Mouse (Mus musculus) liver, embryonic 12.5 days (tissue): Measurements from ENCODE around the gene Irf2bp1. TPM values are rescaled to one million over a fixed set of nuclear protein-coding genes. Genes with fewer than 3 reads are reported as not detected.

Experiments
- ATAC-seq: fragments of 200-750 bp; cut with Nextera tagmentation; 2 replicates; pipeline ENCODE4 v1.8.0; 2017; ENCODE audit warnings: moderate number of reproducible peaks, mild to moderate bottlenecking, moderate library complexity
- H3K27ac ChIP-seq: fragments of 300-500 bp; sonication (generic); 2 replicates; pipeline ENCODE4 v1.5.1; 2016; ENCODE audit warnings: mild to moderate bottlenecking
- H3K27me3 ChIP-seq: fragments of 300-500 bp; sonication (generic); replicated peaks from 2 replicates; pipeline ENCODE4 v1.6.1; 2016; ENCODE audit warnings: mild to moderate bottlenecking, moderate library complexity
- H3K36me3 ChIP-seq: fragments of 300-500 bp; sonication (generic); 2 replicates; pipeline ENCODE4 v1.6.1; 2016; ENCODE audit warnings: mild to moderate bottlenecking, moderate library complexity
- H3K4me1 ChIP-seq: fragments of 300-500 bp; sonication (generic); 2 replicates; pipeline ENCODE4 v1.6.1; 2016
- H3K4me2 ChIP-seq: fragments of 300-500 bp; sonication (generic); 2 replicates; pipeline ENCODE4 v1.6.1; 2016; ENCODE audit warnings: mild to moderate bottlenecking, moderate library complexity
- H3K4me3 ChIP-seq: fragments of 300-500 bp; sonication (generic); 2 replicates; pipeline ENCODE4 v1.5.1; 2016; ENCODE audit warnings: mild to moderate bottlenecking, moderate library complexity
- H3K9ac ChIP-seq: fragments of 300-500 bp; sonication (generic); 2 replicates; pipeline ENCODE4 v1.6.1; 2016; ENCODE audit warnings: mild to moderate bottlenecking, moderate library complexity
- H3K9me3 ChIP-seq: fragments of 300-500 bp; sonication (generic); replicated peaks from 2 replicates; pipeline ENCODE4 v1.6.1; 2016; ENCODE audit warnings: mild to moderate bottlenecking, moderate library complexity
- WGBS: fragments of 180-500 bp; shearing (Covaris S2); methylation state at CpG from one replicate; pipeline ENCODE4 v1.1.7; 2016; ENCODE audit not compliant: insufficient replicate concordance; 5-methylcytosine and 5-hydroxymethylcytosine counted together
- polyA plus RNA-seq: library from polyadenylated mRNA; unstranded; fragments of >200 nt; fragmentation: Nextera tagmentation; extraction: Ambion mirVana; gene quantifications from 2 replicates; pipeline ENCODE4 v1.2.1, GENCODE M21; 2016

The Irf2bp1 gene
- 20.1 and 22.3 TPM in 2 replicates for polyA plus RNA-seq

DNA sequence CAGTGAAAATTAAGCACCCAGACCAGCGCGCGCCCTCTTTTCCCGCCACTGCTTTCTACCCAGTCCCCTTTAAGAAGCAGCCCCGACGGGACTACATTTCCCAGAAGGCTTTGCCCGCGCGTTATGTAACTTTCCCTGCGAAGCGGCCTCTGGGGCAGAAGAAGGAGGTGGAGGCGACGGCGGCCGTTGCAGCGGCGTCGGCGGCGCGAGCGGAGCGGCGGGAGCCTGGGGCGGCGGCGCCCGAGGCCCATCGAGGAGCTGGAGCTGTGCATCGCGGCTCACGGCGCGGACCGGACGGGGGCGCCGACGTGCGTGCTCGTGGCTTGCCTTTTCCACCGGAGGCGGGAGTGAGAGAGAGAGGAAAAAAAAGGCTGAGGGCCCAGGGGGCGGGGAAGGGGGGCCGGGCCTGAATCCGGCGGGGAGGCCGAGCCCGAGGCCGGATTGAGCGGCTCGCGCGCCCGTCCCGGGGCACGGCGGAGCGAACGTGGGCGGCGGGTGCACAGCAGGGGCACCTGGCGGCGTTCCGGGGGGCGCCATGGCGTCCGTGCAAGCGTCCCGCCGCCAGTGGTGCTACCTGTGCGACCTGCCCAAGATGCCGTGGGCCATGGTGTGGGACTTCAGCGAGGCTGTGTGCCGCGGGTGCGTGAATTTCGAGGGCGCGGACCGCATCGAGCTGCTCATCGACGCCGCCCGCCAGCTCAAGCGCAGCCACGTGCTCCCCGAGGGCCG lies at the start of gene Irf2bp1:
Gene Irf2bp1, plus strand, starts transcription at position 143 of the 729 bp plus-strand sequence.
- Histone ChIP-seq H3K9me3 (no peaks in the 10 kb centered on the region), H3K36me3 (peaks cover 26% of the 10 kb centered on the region), H3K4me2 (peak within 1 kb of the TSS; percentile 99), H3K4me1 (peaks cover 72% of the 10 kb centered on the region), H3K4me3 (peak within 1 kb of the TSS; percentile 83), H3K27me3 (no peaks in the 10 kb centered on the region), H3K9ac (peak within 1 kb of the TSS; percentile 89), H3K27ac (peak within 1 kb of the TSS; percentile 92)
- ATAC-seq = peak; percentile 65
- under 1% methylated on average over 81 of the region's 90 CpGs for WGBS

- WGBS = 2% methylated on average over 101 of the region's 107 CpGs
- no peaks in the 10 kb centered on the region for H3K36me3 ChIP-seq
- no peak overlapping the region for H3K27ac ChIP-seq
- no peaks in the 10 kb centered on the region for H3K9me3 ChIP-seq
- peak overlapping the region; percentile 75 for H3K4me2 ChIP-seq
- H3K4me1 ChIP-seq = peaks cover 17% of the 10 kb centered on the region
- peaks cover 90% of the 10 kb centered on the region for H3K27me3 ChIP-seq
- H3K4me3 ChIP-seq = peak overlapping the region; percentile 58
- peak; percentile 52 for ATAC-seq
- H3K9ac ChIP-seq = peak overlapping the region; percentile 45
These were observed 46.1 kb upstream of the Irf2bp1 start for GRCm38 (mm10) chr7:18957569-18958383.

- peak overlapping the region; percentile 58 for H3K4me3 ChIP-seq
- peak; percentile 19; the same call in 1 of the 2 replicates for ATAC-seq
- no peaks in the 10 kb centered on the region for H3K36me3 ChIP-seq
- H3K9ac ChIP-seq = no peak overlapping the region
- H3K27ac ChIP-seq = no peak overlapping the region
- peaks cover 23% of the 10 kb centered on the region for H3K4me1 ChIP-seq
- H3K4me2 ChIP-seq = peak overlapping the region; percentile 75
- H3K9me3 ChIP-seq = no peaks in the 10 kb centered on the region
- under 1% methylated on average over 21 of the region's 21 CpGs for WGBS
- H3K27me3 ChIP-seq = peaks cover 93% of the 10 kb centered on the region
These were observed 45.5 kb upstream of the Irf2bp1 start for GRCm38 (mm10) chr7:18958384-18958766.

DNA sequence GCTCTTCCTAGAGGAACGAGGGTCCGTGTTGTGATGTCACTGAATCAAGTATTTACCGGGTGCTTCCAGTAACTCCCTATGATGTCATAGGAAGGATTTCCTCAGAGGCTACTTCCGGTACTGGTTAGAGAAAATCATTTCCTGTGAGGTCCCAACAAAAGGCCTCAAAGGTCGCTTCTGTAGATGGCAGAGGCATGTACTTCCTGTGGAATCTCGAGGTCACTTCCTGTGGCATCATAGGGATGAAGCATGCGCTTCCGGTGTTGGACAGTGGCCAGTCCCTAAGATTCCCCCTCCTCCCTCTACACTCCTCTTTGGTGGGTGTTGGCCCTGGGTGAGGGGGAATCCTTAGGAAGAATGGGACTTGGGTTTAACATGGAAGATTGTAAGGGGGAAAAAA lies 44.4 kb upstream of the Irf2bp1 start:
- Histone ChIP-seq H3K27me3 (peaks cover 97% of the 10 kb centered on the region), H3K27ac (no peak overlapping the region), H3K4me2 (no peak overlapping the region), H3K36me3 (no peaks in the 10 kb centered on the region), H3K4me3 (no peak overlapping the region), H3K4me1 (peaks cover 28% of the 10 kb centered on the region), H3K9me3 (no peaks in the 10 kb centered on the region), H3K9ac (no peak overlapping the region)
- WGBS = 17% methylated on average over 8 of the region's 8 CpGs
- 0 out of 2 replicates have a peak, but pooled peaks have one; percentile 10 for ATAC-seq

DNA sequence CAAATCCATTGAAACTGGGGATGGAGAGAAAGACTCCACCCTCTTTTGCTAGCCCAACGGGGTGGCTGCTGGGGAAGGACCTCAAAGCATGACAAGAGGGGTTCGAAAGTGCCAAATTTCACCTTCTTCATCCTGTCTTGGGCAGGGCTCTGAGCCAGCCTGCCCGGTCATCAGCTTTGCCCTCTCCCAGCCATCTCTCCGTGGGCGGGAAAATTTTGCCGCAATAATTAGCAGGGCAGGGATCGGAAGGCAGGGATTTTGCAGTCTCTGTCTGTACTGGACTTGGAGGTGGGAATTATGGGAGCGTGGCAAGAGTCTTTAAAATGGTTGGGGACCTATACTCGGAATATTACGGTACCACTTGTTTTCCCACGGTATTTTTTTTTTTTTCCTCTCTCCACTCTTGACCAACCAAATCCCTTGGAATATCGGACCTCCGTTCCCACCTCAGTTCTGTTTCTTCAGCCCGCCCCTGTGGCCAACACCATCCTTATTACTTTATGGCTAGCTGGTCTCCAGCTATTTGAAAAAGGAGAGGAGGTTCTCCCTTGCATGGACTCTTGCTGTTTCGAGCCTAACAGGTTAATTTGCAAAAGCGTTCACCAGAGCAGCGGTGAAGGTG lies 41.6 kb upstream of the Irf2bp1 start:
- ATAC-seq = no peak
- Histone ChIP-seq H3K4me1 (peaks cover 28% of the 10 kb centered on the region), H3K9ac (no peak overlapping the region), H3K27me3 (peaks cover 99% of the 10 kb centered on the region), H3K4me3 (0 out of 2 replicates have a peak overlapping the region, but pooled peaks have one; percentile 2), H3K4me2 (peak overlapping the region; percentile 34; the same call in 1 of the 2 replicates), H3K27ac (no peak overlapping the region), H3K9me3 (no peaks in the 10 kb centered on the region), H3K36me3 (no peaks in the 10 kb centered on the region)
- WGBS = 3% methylated on average over 17 of the region's 17 CpGs

DNA sequence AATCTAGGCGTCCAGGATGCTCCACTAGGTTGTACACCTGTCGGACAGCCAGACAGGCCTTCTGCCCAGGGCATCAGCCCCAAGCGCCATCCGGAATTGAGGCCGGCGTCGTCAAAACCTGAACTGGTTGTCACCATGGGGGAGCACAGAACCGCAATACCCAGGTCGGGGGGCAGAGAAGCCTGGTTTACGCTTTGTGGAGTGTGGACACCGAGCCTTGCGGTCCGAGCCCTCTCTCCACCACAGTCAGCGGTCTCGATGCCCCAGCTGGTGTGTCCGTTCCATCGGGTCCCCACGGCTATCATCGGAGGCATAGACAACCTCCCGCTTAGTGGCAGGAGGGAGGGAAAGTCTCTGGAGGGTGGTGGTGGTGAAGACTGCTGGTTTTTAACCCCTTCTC lies 41.0 kb upstream of the Irf2bp1 start:
- Histone ChIP-seq H3K4me2 (peak overlapping the region; percentile 34; the same call in 1 of the 2 replicates), H3K9me3 (no peaks in the 10 kb centered on the region)

GRCm38 (mm10) chr7:18963294-18963843 lies 40.5 kb upstream of the Irf2bp1 start:
- H3K27me3 ChIP-seq = peaks cover 90% of the 10 kb centered on the region
- H3K4me3 ChIP-seq = no peak overlapping the region
- under 1% methylated on average over 19 of the region's 19 CpGs for WGBS
- no peak overlapping the region for H3K9ac ChIP-seq
- ATAC-seq = no peak
- no peak overlapping the region; the same call in 1 of the 2 replicates for H3K4me2 ChIP-seq
- H3K4me1 ChIP-seq = peaks cover 17% of the 10 kb centered on the region
- H3K9me3 ChIP-seq = no peaks in the 10 kb centered on the region
- H3K27ac ChIP-seq = no peak overlapping the region
- H3K36me3 ChIP-seq = no peaks in the 10 kb centered on the region

More for the DNA sequence above, 41.0 kb upstream of the Irf2bp1 start:
- no peak overlapping the region for H3K9ac ChIP-seq
- 1% methylated on average over 20 of the region's 20 CpGs for WGBS
- peaks cover 23% of the 10 kb centered on the region for H3K4me1 ChIP-seq
- H3K27me3 ChIP-seq = peaks cover 96% of the 10 kb centered on the region
- no peak overlapping the region for H3K27ac ChIP-seq
- no peak for ATAC-seq
- 0 out of 2 replicates have a peak overlapping the region, but pooled peaks have one; percentile 2 for H3K4me3 ChIP-seq
- no peaks in the 10 kb centered on the region for H3K36me3 ChIP-seq

GRCm38 (mm10) chr7:18965312-18965711 lies 38.5 kb upstream of the Irf2bp1 start:
- WGBS = 67% methylated on average over 5 of the region's 5 CpGs
- H3K4me3 ChIP-seq = no peak overlapping the region
- ATAC-seq = no peak
- peaks cover 14% of the 10 kb centered on the region for H3K4me1 ChIP-seq
- no peak overlapping the region for H3K4me2 ChIP-seq
- no peaks in the 10 kb centered on the region for H3K36me3 ChIP-seq
- peaks cover 71% of the 10 kb centered on the region for H3K27me3 ChIP-seq
- no peak overlapping the region for H3K9ac ChIP-seq
- no peaks in the 10 kb centered on the region for H3K9me3 ChIP-seq
- H3K27ac ChIP-seq = no peak overlapping the region

- H3K9ac ChIP-seq = no peak overlapping the region
- no peak overlapping the region for H3K4me3 ChIP-seq
- H3K27me3 ChIP-seq = peaks cover 51% of the 10 kb centered on the region
- no peak overlapping the region for H3K4me2 ChIP-seq
- H3K36me3 ChIP-seq = no peaks in the 10 kb centered on the region
- H3K27ac ChIP-seq = no peak overlapping the region
- no peak for ATAC-seq
- peaks cover 13% of the 10 kb centered on the region for H3K4me1 ChIP-seq
- WGBS = 9% methylated on average over 8 of the region's 8 CpGs
- H3K9me3 ChIP-seq = 0 out of 2 replicates have a peak, but pooled peaks cover 5% of the 10 kb centered on the region
These were observed 36.2 kb upstream of the Irf2bp1 start for GRCm38 (mm10) chr7:18967603-18968002.

DNA sequence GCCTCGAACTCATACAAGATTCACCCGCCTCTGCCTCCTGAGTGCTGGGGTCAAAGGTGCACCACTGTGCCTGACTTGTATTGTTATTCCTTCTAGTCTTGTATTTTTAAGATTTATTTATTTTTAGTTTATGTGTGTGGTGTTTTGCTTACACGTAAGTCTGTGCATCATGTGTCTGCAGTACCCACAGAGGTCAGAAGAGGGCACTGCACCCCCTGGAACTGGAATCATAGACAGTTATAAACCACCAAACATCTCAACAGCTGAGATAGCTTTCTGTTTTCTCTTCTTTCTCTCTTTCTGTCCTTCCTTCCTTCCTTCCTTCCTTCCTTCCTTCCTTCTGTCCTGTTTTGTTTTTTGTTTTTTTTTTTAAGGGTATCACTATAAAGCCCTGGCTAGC lies 32.9 kb upstream of the Irf2bp1 start:
- WGBS = 81% methylated on average over 3 of the region's 3 CpGs
- H3K9ac ChIP-seq = no peak overlapping the region
- H3K4me3 ChIP-seq = no peak overlapping the region
- H3K27me3 ChIP-seq = peaks cover 19% of the 10 kb centered on the region
- H3K27ac ChIP-seq = no peak overlapping the region
- H3K36me3 ChIP-seq = no peaks in the 10 kb centered on the region
- 0 out of 2 replicates have a peak, but pooled peaks cover 5% of the 10 kb centered on the region for H3K9me3 ChIP-seq
- H3K4me2 ChIP-seq = no peak overlapping the region
- H3K4me1 ChIP-seq = no peaks in the 10 kb centered on the region
- ATAC-seq = no peak

DNA sequence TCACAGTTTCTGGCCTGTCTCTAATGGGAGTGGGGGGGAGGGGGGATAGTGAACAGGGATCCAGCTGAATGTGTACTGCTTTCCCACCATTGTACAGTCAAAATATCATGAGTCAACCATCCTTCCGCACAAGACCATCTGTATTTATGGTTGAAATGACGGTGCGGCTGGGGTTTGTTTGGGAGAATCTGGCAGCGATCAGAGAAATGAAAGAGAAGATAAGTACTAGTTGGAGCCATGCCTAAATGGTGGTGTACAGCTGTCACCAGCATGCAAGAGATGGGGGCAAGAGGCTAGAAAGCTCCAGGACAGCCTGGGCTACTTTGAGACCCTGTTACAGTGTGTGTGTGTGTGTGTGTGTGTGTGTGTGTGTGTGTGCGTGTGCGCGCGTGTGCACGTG lies 25.5 kb upstream of the Irf2bp1 start:
- no peaks in the 10 kb centered on the region for H3K36me3 ChIP-seq
- WGBS = 79% methylated on average over 9 of the region's 9 CpGs
- no peaks in the 10 kb centered on the region for H3K9me3 ChIP-seq
- no peak overlapping the region for H3K27ac ChIP-seq
- H3K4me2 ChIP-seq = no peak overlapping the region
- H3K4me3 ChIP-seq = no peak overlapping the region
- H3K9ac ChIP-seq = no peak overlapping the region
- no peaks in the 10 kb centered on the region for H3K4me1 ChIP-seq
- H3K27me3 ChIP-seq = no peaks in the 10 kb centered on the region; the same call in 1 of the 2 replicates
- no peak for ATAC-seq
